Mouse (Mus musculus) naive thymus-derived CD4-positive, alpha-beta T cell, adult 5 months (primary cell): ENCODE data around the gene C9orf72. TPM values are rescaled to one million over a fixed set of nuclear protein-coding genes. Genes with fewer than 3 reads are reported as not detected.

Experiments used
- polyA plus RNA-seq: library from polyadenylated mRNA; unstranded; fragments of 100-300 nt; shearing (Covaris generic); gene quantifications from one replicate; pipeline ENCODE4 v1.2.1, GENCODE M21; 2017

The C9orf72 gene
- 42.4 TPM for polyA plus RNA-seq

DNA sequence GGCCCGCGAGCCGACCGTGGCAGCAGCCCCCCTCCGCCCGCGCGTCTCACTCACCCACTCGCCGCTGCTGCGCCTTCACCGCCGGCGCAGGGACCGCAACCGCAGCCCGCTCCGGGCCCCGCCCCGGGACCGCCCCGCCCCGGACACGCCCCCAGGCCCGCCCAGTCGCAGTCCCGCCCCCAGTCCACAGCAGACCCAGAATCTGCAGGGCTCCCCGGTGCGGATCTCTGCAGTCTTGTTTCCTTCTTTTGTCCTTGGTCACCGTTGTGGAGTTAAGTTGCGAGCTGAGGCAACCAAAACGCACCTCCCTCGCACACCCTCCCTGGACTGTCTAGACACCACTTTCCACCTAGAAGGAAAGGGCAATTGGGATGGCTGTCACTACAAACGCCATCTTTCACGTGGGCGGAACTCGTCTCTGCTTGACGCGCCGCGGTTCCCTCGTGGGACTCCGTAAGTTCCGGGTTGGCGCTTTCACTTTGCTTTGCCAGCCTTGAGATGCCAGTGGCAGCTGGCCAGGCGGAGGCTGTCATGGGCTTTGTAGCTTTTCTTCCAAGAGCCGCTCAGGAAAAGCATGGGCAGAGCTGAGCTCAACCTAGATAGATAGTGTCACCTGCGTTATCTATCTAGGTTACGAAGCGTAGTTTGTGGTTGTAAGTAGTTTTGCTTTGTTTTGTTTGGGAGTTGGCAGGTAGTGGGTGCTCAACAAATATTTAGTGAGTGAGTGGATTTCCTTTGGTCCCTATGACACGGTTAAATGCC lies at the start of gene C9orf72:
TSS of gene C9orf72 (minus strand) at position 442 of the 762 bp plus-strand sequence.

DNA sequence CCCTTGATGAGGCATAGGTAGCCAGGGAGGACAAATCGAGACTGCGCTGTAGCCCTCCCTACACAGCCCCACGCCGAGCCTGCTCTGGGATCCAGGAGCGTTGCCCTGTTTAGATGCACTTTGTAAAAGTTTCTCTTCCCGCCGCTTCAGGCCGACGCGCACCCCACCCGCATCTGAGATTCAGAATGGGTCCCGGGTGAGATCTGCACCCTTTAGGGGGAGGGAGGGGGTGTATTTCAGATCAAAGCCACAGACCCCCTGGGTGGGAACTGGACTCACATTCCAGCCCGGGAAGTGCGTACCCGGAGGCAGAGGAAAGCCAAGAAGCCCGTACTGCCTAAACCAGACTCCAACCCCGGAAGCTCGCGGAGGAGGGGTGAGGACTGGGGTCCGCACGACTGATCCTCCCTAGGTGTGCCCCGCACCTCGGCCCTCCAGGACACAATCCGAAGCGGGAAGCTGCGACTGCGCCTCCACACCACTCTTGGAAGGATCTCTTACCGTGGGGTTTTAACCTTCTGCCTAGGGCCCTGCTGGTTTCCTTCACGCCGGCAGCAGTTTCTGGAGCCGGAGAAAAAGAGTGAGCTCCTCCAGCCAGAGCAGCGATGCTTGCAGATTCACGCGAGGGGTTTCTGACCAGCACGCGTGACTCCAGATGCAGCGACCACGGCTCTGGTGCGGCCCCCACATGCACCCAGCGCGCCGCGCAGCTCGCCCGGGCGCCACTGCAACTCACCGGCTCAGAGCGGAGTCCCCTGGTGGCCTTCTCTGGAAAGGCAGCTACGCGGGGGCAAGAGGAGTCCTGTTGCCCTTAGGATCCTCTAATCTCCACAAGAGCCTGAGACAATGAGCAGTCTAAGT lies 69.0 kb downstream of the C9orf72 start, which contains the start of gene Mob3b:
TSS of gene Mob3b (minus strand) at position 734 of the 861 bp plus-strand sequence.

DNA sequence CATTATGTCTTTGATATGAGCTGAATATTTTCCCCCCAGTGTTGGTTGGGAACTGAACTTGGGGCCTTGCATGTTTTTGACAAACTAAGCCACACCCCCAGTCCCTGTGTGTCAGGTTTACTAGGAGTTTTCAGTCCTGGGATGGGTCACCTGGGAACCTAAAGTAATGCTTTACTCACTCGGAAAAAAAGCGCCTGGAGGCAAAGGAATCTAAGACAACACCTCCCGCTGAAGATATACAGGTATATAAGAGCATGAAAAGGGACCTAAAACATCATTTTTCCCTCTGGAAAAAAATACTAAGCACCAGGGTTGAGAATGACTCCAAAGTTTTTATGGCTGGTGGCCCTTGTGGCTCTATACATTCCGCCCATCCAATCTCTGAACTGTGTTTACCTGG lies 74.2 kb downstream of the C9orf72 start, which contains the start of gene Ifnk:
TSS of gene Ifnk (plus strand) at position 301 of the 400 bp plus-strand sequence.

Other genes with a start within 250 kb of the C9orf72 start
- not detected for gene Ifnk, start 74.1 kb downstream of the C9orf72 start, polyA plus RNA-seq
- gene Mob3b, start 68.7 kb downstream of the C9orf72 start, polyA plus RNA-seq: 14.3 TPM